Mouse (Mus musculus) liver (tissue): ENCODE results near the gene Plekhh3.
"Not testable (repeated sequence)": the region's sequence is repeated elsewhere in the genome, so short reads cannot be mapped to it uniquely, and the experiment has no call there.

Experiments
- DNase-seq: peaks from one replicate; pipeline ENCODE4 v3.0.0-alpha.2; 2020; ENCODE audit warnings: mixed read lengths

Gene Plekhh3

DNA sequence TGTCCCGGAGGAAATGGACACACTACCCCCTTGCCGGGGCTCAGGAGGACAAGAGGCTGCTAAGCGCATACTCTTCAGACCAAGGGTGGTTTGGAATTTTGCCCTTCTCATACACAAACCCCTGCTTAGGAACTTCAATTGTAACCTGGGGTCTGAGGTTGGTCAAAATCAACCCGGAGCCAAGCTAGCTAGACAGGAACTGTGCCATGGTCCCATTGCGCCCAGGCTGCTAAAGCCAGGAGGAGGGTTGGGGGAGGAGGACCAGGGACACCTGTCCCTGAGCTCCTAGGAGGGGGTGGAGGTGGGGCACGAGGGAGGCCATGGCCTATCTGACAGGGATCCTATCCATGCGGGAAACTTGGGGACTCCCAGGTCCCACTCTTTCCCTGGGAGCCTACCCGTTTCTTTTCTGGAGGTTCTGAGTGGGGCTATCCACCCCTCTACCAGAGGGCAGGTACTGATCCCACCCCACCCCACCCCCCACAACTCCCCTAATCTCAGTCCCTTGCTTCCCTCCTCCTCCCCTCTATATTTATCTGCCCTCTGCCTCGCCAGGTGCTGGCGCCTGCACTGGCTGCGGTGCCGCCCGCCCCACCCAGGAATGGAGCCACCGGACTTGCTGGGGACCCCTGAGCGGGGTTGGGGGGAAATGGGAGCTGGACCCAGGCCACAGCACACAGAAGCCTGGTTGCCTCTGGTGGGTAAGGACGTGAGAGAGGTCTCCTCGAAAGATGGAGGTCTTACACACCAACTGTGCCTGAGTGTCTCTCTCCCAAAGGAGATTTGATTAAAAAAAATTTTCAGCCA, 1.6 kb downstream of the Plekhh3 start:
- no peak for DNase-seq

- no peak for DNase-seq
These were observed 2.7 kb downstream of the Plekhh3 start for GRCm38 (mm10) chr11:101168301-101168980.

DNA sequence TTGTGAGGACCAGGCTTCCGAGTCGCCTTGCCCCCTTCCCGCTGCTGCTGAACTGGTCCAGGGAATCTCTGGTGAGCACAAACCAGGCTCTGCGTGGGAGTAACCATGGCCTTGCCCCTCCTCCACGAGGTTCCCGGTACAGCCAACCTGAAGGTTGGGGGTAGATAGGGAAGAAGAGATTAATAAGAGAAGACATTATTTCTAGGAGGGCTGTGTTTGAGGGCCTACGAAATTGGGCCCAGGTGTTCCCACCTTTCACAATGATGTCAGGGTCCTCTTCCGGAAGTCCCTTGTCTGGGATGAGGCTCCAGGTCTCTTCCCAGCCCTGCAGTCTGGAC, 3.2 kb downstream of the Plekhh3 start:
- DNase-seq = no peak

DNA sequence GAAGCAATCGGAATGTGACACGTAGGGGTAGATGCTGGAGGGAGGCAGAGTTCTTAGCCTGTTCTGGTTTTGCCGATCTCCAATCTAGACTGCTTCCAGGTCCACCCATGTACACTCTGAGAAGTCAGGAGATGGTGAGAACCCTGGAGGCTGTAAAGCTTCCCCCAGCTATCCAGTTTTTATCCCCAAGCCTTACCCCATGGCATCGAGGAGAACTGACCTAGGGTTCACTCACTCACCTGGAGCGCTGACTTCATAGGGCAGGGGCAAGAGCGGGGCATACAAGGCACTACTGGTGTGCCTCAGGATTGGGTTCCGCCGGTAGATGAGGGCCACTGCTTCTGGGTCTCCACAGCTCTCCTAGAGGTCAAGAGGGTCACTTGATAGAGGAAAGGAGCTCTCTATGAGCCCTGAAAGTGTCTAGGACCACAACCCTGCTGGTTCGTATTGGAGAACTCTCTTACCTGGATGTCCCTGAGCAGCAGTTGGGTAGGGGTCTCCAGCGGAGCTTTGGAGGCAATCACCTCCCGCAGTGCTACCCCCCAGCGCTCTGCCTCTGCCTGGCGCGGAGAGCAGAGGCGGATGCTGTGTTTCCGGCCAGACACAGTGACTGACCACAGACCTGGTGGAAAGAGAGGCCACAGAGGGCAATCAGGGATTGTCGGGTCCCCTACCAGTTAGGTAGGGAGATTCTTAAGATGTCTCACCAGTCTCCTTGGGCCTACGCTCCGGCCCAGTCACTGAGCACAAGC, 3.8 kb downstream of the Plekhh3 start:
- DNase-seq = no peak

DNA sequence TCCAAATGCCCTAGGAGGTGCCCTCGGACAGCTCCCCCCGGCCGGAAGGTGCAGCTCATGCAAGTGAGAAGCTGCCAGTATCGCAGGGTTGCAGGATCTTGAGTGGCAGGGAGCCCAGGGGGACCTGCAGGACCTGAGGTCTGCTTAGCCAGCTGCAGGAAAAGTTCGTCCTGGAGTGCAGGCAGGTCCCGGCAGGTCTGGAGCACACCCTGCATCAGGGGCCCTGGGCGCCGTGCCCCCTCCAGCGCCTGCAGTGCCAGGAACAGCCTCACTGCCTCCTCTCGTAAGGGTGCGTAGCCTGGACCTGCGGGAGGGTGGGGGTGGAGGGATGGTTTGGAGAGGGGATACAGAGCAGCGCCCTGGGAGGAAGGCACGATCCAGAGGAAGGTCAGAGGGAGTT, 4.8 kb downstream of the Plekhh3 start:
- DNase-seq = no peak

GRCm38 (mm10) chr11:101164677-101165580, 6.2 kb downstream of the Plekhh3 start:
- peak; percentile 42 for DNase-seq

DNA sequence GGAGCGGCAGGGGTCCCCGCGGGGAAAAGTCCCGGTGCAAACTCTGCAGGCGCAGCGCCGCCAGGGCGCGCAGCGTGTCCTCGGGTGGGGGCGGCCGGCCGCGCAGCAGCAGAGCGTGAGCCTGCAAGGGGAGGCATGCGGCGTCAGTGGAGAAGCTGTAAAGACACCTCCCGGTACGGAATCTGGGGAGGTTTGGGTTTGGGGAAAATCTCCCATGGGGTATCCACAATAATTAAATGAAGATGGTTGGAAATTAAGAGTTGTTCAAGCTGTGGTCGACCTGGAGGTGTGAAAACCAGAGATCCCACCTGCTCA, 6.8 kb downstream of the Plekhh3 start:
- no peak for DNase-seq

DNA sequence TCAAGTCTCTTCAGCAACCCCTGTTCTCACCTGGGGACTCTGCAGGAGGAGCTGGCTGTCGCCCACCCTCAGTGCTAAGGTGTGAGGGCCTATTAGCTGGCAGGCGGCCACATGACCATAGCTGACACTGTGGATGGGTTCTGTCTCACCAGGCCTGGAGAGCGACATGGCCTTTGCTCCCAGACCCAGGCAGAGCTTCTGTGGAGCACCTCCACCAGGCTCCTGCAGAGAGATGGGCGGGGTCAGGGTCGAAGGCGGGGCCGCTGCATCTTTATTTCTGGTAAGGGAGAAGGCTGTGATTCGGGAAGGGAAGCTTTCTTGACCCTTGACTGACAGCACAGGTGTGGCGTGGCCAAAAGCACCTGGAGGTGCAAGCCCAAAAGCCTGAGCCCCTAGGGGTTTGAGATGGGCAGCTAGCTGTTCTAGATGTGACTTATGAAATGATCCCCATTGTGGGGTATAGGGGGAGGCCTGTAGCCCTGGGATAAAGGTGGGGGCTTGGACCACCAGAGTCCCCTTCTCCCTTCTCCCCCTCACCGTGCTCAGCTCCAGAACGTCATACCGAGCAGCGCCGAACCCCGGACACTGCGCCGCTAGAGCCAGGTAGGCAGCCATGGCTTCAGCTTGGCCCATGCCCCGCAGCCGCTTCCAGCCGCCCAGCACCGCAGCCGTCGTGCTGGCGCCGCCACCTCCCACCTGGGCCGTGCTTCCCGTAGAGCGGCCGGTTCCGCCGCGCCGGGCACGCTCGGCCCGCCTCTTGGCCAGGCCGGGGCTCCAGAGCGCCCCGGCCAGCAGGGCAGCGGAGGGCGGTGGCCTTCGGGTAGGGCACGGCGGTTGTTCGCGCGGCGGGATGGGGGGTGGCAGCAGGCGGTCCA, 7.4 kb downstream of the Plekhh3 start:
- DNase-seq = no peak

- DNase-seq = no peak
These were observed 8.4 kb downstream of the Plekhh3 start for GRCm38 (mm10) chr11:101162772-101163171.

GRCm38 (mm10) chr11:101162301-101162700, 8.8 kb downstream of the Plekhh3 start:
- no peak for DNase-seq

DNA sequence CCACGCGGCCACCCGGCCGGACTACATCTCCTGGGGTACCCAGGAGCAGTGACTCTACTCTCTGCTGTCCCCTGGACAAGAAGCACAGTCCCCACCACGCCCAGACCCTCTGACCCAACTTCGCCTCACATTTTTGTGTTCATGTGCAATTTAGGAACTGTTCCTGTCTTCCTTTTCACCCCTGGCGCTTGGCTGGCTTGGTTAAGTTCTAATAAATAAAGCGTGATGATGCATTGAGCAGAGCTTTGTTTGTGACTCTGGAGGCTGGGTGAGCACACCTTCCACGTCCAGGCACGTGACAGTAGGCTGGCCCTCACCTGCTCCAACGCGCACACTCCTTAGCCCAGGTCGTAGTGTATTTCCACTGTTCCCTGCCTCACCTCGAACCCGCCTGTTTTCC, 9.6 kb downstream of the Plekhh3 start:
- no peak for DNase-seq

- not testable (repeated sequence) for DNase-seq
These were observed 10.1 kb downstream of the Plekhh3 start for GRCm38 (mm10) chr11:101160981-101161505.

- DNase-seq = not testable (repeated sequence)
These were observed 11.0 kb downstream of the Plekhh3 start for GRCm38 (mm10) chr11:101160151-101160550.

DNA sequence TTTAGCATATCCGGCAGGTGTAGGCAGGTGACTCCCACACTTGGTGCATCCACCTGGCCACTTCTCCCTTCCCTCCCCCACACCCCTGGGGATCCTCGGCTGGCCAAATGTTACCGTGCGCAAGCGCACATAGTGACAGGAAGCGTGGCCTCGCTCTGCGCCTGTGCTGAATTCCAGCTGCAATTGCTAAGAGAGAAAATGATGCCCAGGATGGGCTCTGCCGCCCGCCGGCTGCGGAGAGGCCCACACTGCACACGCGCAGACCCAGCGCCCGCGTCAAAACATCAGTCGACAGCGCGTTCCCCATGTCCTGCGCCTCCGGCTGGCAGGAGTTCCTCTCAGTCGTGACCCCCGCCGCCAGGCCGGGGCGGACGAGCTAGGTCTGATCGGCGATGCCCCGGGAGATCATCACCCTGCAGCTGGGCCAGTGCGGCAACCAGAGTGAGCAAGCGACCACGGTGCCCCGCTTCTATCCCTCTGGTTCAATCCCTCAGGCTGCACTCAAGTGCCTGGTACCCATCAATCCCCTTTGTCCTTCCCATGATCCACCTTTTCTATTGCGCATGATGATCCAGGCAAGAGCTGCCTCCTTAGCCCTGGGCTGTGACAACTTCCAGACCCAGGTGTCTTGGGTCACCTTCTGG, 15.3 kb downstream of the Plekhh3 start, which contains the start of gene Tubg2:
Gene Tubg2, plus strand, starts transcription at position 180 of the 644 bp plus-strand sequence.
- peak; percentile 32 for DNase-seq

DNA sequence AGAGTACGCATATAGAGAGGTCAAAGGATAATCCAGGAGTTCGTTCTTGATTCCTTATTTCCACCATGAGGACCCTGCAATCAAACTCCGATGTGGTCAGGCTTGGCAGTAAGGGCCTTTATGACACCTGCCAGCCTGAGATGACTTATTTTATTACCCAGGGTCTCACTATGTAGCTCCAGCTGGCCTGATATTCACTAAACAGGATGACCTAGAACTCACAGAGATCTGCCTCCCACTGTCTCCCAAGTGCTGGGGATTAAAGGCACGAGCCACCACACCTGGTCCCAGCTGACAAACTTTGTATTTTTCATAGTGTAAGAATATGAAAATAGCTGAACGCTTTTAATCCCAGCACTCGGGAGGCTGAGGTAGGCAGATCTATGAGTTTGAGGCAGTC, 16.0 kb downstream of the Plekhh3 start:
- no peak for DNase-seq

DNA sequence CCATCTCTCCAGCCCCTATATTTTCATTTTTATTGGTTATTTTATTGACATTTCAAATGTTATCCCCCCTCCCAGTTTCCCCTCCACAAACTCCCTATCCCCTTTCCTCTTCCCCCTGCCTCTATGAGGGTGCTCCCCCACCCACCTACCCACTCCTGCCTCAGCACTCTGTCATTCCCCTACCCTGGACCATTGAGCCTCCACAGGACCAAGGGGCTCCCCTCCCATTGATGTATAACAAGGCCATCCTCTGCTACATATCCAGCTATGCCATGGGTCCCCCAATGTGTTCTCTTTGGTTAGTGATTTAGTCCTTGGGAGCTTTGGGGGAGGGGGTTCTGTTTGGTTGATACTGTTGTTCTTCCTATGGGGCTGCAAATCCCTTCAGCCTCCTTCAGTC, 16.5 kb downstream of the Plekhh3 start:
- no peak for DNase-seq

GRCm38 (mm10) chr11:101152825-101153224, 18.3 kb downstream of the Plekhh3 start:
- no peak for DNase-seq

DNA sequence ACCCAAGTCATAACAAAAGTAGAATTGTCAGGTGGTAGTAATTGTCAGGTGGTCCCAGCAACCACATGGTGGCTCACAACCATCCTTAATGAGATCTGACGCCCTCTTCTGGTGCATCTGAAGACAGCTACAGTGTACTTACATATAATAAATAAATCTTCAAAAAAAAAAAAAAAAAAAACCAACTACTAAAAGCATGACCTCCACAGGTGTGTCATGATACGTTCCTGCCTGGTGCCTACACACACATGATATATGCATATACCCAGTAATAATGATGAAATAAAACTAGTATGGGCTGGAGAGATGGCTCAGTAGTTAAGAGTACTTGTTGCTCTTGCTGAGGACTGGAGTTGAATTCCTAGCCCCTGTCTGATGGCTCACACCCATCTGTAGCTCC, 20.1 kb downstream of the Plekhh3 start:
- DNase-seq = no peak

GRCm38 (mm10) chr11:101149178-101150105, 21.7 kb downstream of the Plekhh3 start:
- peak; percentile 28 for DNase-seq

GRCm38 (mm10) chr11:101148751-101149150, 22.4 kb downstream of the Plekhh3 start:
- DNase-seq = no peak
